Mouse (Mus musculus): Measurements from ENCODE around the gene Etfrf1.

Gene Etfrf1

DNA sequence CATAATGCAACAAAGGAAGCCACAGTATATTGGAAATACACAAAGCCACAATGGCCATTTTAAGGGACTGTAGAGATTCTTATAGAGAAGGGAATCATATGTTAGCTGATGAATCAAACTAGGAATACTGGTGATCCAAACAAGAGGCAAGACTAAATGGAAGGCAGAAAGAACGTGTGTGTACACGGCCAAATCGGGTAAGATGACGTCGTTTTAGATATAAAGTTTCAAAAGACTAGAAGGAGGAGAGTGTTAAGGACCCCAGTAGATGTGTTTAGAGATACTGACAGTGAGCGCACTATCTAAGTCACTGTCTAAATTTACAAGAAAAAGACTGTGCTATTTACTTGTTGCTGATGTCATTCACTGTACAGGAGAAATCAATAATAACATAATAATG lies 13.3 kb downstream of the Etfrf1 start:
- DNase-seq (ENCODE audit: low read depth, low spot score), result no peak

- no peak for DNase-seq (ENCODE audit: low read depth, low spot score)
These were observed 15.4 kb downstream of the Etfrf1 start for GRCm38 (mm10) chr6:145226296-145226695.

GRCm38 (mm10) chr6:145234391-145234790 lies 23.5 kb downstream of the Etfrf1 start:
- no peak for DNase-seq (ENCODE audit: low read depth, low spot score)

- DNase-seq (ENCODE audit: low read depth, low spot score), result no peak
These were observed 24.4 kb downstream of the Etfrf1 start for GRCm38 (mm10) chr6:145235367-145235766.

DNA sequence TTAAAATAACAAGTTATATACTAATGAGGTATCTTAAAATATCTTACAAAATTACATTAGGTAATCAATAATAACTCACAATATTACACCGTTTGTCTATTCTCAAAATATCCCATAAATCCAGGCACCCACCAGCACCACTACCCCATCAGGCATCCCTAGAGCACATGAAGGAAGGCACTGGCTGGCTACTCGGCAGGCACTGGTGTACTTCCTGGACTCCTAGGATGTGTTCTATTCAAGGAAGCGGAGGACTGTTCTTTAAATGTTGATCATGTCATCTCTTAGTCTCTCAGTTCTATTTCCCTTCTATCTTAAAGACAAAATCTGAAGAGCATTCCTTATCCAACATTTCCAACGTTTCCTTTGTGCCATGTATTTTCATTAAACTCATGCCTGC lies 26.2 kb downstream of the Etfrf1 start:
- DNase-seq (ENCODE audit: low read depth, low spot score), result no peak

DNA sequence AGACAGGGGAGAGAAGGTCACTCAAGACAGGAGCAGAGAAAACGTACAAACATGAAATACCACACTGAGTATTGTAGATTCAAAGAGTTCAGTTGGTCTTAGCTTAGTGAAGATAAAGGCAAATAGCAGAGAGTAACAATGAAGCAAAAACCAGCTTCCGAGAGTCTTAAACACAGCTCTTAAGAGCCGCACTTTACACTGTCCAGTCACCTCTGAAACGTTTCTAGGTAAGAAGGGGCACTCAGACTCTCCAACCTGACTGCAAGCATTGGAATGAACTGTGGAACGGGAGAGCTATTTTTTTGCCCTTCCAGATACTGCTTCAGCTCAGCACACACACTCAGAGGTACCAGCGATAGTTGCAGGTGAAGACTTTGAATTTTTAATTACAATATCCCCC lies 29.4 kb downstream of the Etfrf1 start:
- no peak for DNase-seq (ENCODE audit: low read depth, low spot score)

GRCm38 (mm10) chr6:145242521-145242920 lies 31.6 kb downstream of the Etfrf1 start:
- no peak for DNase-seq (ENCODE audit: low read depth, low spot score)

- no peak for DNase-seq (ENCODE audit: low read depth, low spot score)
These were observed 35.9 kb downstream of the Etfrf1 start for GRCm38 (mm10) chr6:145246841-145247240.

GRCm38 (mm10) chr6:145247886-145248285 lies 37.0 kb downstream of the Etfrf1 start:
- DNase-seq (ENCODE audit: low read depth, low spot score), result no peak

GRCm38 (mm10) chr6:145249291-145250184 lies 38.6 kb downstream of the Etfrf1 start:
- DNase-seq (ENCODE audit: low read depth, low spot score), result no peak

DNA sequence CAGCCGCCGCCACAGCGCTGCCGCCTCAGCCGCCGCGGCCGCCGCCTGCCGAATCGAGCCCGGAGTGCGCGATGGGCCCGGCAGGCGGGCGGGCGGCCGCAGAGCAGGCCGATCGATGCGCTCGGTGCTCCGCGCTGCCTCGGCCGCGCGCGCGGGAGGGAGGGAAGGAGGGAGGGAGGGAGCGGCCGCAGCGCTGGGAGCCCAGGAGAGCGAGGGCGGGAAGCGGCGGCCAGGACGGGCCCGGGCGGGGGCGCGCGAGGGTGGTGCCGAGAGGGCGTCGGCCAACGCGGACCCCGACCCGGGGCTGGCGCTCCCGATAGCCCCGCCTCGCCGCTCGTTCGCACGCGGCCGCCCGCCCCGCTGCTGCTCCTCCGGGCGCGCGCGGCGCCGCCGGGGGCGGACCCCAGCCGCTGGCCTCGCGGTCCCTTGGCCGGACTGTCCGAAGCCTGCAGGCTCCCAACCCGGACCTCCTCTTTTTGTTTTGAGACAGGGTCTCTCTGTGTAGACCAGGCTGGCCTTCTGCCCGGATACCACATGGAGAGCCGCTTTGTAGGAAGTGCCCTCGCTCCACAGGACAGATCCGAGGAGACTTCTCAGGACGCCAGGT lies 39.4 kb downstream of the Etfrf1 start, which contains the start of gene Kras:
Gene Kras, minus strand, starts transcription at position 55 of the 607 bp plus-strand sequence.
- DNase-seq (ENCODE audit: low read depth, low spot score), result peak; percentile 89

GRCm38 (mm10) chr6:145250820-145251219 lies 39.9 kb downstream of the Etfrf1 start:
- DNase-seq (ENCODE audit: low read depth, low spot score), result no peak

DNA sequence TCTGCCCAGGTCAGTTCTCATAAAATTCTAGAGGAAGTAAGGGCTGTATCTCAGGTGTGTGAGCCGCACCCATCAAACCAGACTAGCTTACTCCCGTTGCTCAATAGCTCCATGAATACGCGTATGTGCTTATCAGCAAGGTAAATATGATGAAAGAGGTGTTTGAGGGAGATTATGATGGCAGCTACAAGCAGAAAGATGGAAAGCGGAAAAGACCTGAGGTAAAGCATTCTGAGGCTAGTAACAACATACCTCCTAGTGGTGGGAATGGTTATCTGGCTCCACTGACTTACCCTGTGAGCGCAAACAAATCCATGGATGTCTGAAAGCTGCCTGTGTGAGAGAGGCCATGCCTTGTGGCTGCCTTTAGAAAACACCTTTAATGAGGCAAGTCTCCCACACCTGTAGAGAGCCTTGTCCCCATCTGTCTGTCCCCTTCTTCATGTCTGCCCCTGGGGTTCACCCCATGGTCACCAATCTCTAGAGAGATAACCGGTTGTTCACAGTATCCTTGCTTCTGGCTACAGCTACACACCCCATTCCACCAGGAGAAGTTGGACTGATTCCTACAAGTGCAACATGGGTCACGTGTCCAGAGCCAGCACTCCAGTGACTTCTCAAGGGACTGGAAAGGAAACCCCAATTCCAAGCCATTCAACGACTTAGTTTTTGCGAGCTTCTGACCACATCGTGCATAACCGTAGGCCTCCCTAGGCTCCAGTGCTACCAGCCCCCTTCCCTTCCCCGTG lies 45.2 kb downstream of the Etfrf1 start:
- no peak for DNase-seq (ENCODE audit: low read depth, low spot score)

- DNase-seq (ENCODE audit: low read depth, low spot score), result no peak
These were observed 45.8 kb downstream of the Etfrf1 start for GRCm38 (mm10) chr6:145256701-145257073.

GRCm38 (mm10) chr6:145262314-145262713 lies 51.4 kb downstream of the Etfrf1 start:
- no peak for DNase-seq (ENCODE audit: low read depth, low spot score)
